Mouse (Mus musculus): ENCODE results near the gene Lrrc73. TPM values are rescaled to one million over a fixed set of nuclear protein-coding genes. Genes with fewer than 3 reads are reported as not detected.
A peak's percentile ranks its signal among the peaks of the same experiment; 100 is the strongest.

Gene Lrrc73
- total and polyA plus RNA-seq, 2 experiments from 2014 or later: 36.1 to 51.5 TPM

DNA sequence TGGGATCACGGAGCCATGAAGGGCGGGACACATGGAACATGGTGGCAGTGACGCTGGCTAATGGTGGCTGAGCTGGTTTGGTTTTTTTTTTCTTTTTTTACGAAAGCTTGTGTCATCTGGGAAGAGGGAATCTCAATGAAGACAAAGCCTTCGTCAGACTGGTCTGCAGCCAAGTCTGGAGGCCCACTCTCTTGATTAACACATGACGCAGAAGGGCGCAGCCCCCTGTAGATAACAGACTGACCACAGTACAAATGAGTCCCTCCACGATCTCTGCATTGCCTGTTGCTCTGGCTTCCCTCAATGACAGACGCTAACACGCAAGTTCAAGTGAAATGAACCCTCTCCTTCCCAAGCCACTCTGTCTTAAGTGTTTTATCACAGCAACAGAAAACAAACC, 22.2 kb downstream of the Lrrc73 start:
- no peaks in the 10 kb centered on the region for H3K4me1 ChIP-seq (ENCODE audit: insufficient read depth)
- peaks cover 12% of the 10 kb centered on the region; the same call in 1 of the 2 replicates for H3K36me3 ChIP-seq (ENCODE audit: insufficient read depth)
- H3K27me3 ChIP-seq (ENCODE audit: insufficient read depth, low read length): no peaks in the 10 kb centered on the region
- no peak for TF ChIP-seq CTCF (IDR thresholded peaks at IDR 0.05; ENCODE audit: low read depth)
- no peak overlapping the region for H3K4me2 ChIP-seq (ENCODE audit: low read depth)
- DNase-seq (no peak), ATAC-seq (no peak)
- H3K27ac ChIP-seq (ENCODE audit: low read depth, low read length): no peak overlapping the region
- H3K4me3 ChIP-seq (ENCODE audit: low read depth, low read length): no peak overlapping the region
- H3K9ac ChIP-seq: no peak overlapping the region
- H3K9me3 ChIP-seq (ENCODE audit: low read length): no peaks in the 10 kb centered on the region
- 93% methylated on average over 10 of the region's 10 CpGs for WGBS

GRCm38 (mm10) chr17:46277586-46277985, 24.3 kb downstream of the Lrrc73 start:
- H3K36me3 ChIP-seq (ENCODE audit: insufficient read depth): peaks cover 4% of the 10 kb centered on the region; the same call in 1 of the 2 replicates
- peaks cover 6% of the 10 kb centered on the region for H3K4me1 ChIP-seq (ENCODE audit: insufficient read depth)
- no peak overlapping the region for H3K4me3 ChIP-seq (ENCODE audit: low read depth, low read length)
- H3K27me3 ChIP-seq (ENCODE audit: insufficient read depth, low read length): no peaks in the 10 kb centered on the region
- no peak overlapping the region for H3K4me2 ChIP-seq (ENCODE audit: low read depth)
- ATAC-seq (no peak), DNase-seq (no peak)
- no peak overlapping the region for H3K27ac ChIP-seq (ENCODE audit: low read depth, low read length)
- no peak for TF ChIP-seq CTCF (IDR thresholded peaks at IDR 0.05; ENCODE audit: low read depth)
- no peak overlapping the region for H3K9ac ChIP-seq
- no peaks in the 10 kb centered on the region for H3K9me3 ChIP-seq (ENCODE audit: low read length)
- WGBS: 85% methylated on average over 4 of the region's 4 CpGs

DNA sequence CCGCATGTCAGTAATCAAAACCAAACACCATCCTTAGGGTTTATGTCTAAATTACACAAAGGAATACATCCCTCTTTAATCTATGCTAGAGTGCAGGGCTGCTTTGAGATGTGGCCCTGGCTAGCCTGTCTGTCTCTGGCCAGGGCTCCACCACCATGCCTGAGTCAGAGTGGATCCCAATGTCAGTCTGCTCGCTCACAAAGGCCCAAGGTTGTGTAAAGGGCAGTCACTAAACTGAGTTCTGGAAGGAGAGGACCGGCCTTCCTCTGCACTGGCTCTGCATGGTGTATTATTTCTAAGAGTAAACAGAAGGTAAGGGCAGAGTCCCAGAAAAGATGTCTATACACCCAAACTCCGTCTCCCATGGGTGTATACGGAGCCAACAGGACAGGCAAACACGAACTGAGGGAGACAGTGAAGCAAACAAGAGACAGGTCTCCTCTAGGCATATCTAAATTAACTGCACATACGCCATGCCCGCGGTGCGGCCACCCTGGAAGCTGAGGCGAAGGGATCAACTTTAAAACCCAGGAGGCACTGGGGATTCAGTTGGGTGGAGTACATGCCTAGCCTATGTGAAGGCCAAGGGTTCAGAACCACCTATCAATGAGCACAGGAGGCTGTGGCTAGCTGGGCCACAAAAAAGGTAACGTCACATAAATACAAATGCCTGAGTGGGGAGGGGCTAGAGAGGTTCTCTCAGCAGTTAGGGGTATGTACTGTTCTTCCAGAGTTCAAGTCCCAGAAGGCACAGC, 24.9 kb downstream of the Lrrc73 start:
- Histone ChIP-seq H3K9me3 (ENCODE audit: low read length) (no peaks in the 10 kb centered on the region), H3K27ac (ENCODE audit: low read depth, low read length) (no peak overlapping the region), H3K9ac (no peak overlapping the region), H3K36me3 (ENCODE audit: insufficient read depth) (peaks cover 4% of the 10 kb centered on the region; the same call in 1 of the 2 replicates), H3K27me3 (ENCODE audit: insufficient read depth, low read length) (no peaks in the 10 kb centered on the region), H3K4me1 (ENCODE audit: insufficient read depth) (peaks cover 6% of the 10 kb centered on the region), H3K4me2 (ENCODE audit: low read depth) (no peak overlapping the region), H3K4me3 (ENCODE audit: low read depth, low read length) (no peak overlapping the region)
- 90% methylated on average over 12 of the region's 12 CpGs for WGBS
- TF ChIP-seq CTCF (IDR thresholded peaks at IDR 0.05; ENCODE audit: low read depth): no peak
- no peak for DNase-seq
- ATAC-seq: no peak

DNA sequence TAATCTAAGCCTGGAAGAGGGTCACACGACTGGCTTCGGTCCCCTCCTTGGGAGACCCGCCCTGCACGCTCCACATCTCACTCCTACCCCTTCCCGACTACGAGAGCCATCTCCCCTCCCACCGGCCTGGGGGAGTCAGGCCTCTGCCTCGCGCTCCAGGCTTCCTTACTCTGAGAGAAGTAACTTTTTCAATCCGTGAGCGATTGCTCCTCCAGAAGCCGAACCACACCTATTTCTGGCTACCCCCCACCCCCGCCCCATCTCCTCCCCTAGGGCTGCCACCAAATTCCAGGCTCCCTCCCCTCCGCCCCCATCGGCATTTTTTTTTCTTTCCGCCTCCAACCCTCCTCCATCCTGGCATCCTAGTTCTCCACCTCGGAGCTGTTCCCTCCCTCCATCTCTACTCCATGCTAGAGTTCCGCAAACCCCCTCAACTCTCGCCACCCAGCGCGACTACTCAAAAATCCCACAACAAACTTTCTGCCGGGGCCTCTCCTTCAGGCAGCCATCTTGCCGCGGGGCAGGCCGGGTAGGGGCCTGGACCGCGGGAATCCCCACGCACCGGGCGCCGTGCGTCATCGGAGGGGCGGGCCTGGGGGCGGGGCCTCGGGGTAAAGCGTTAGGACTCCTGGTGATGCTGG, 29.3 kb downstream of the Lrrc73 start, which contains the start of gene Tjap1:
Gene Tjap1, minus strand, starts transcription at position 544 of the 641 bp plus-strand sequence.
- ATAC-seq (peak; percentile 100), DNase-seq (peak; percentile 92)
- TF ChIP-seq CTCF (IDR thresholded peaks at IDR 0.05; ENCODE audit: low read depth): no peak
- peak within 1 kb of the TSS; percentile 59 for H3K27ac ChIP-seq (ENCODE audit: low read depth, low read length)
- WGBS: 2% methylated on average over 37 of the region's 37 CpGs
- H3K4me1 ChIP-seq (ENCODE audit: insufficient read depth): peaks cover 6% of the 10 kb centered on the region
- H3K9me3 ChIP-seq (ENCODE audit: low read length): no peaks in the 10 kb centered on the region
- H3K36me3 ChIP-seq (ENCODE audit: insufficient read depth): peaks cover 4% of the 10 kb centered on the region; the same call in 1 of the 2 replicates
- H3K4me2 ChIP-seq (ENCODE audit: low read depth): peak within 1 kb of the TSS; percentile 94
- peak within 1 kb of the TSS; percentile 61 for H3K4me3 ChIP-seq (ENCODE audit: low read depth, low read length)
- no peaks in the 10 kb centered on the region for H3K27me3 ChIP-seq (ENCODE audit: insufficient read depth, low read length)
- H3K9ac ChIP-seq: peak within 1 kb of the TSS; percentile 58

DNA sequence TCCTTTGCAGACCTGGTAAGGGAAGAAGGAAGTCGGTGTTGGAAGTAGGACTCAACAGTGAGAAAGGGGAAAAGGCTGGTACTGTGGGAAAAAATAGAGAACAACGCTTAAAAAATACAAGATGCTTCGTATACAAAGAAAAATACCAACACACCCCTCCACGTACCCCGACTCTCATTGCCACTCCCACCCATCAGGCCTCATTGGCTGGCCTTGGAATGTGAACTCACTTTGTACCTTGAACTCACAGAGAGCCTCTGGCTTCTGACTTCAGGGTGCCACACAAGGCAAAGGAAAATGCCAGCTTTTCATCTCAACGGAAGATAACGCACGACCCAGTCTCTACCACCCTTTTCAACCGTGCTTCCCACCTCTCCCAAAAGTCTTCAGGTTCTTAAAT, 29.8 kb downstream of the Lrrc73 start:
- peak overlapping the region; percentile 58; the same call in 1 of the 2 replicates for H3K9ac ChIP-seq
- ATAC-seq (peak; percentile 25), DNase-seq (no peak)
- no peaks in the 10 kb centered on the region for H3K27me3 ChIP-seq (ENCODE audit: insufficient read depth, low read length)
- H3K9me3 ChIP-seq (ENCODE audit: low read length): no peaks in the 10 kb centered on the region
- peaks cover 6% of the 10 kb centered on the region for H3K4me1 ChIP-seq (ENCODE audit: insufficient read depth)
- peak overlapping the region; percentile 61 for H3K4me3 ChIP-seq (ENCODE audit: low read depth, low read length)
- peak overlapping the region; percentile 94 for H3K4me2 ChIP-seq (ENCODE audit: low read depth)
- H3K27ac ChIP-seq (ENCODE audit: low read depth, low read length): no peak overlapping the region
- no peak for TF ChIP-seq CTCF (IDR thresholded peaks at IDR 0.05; ENCODE audit: low read depth)
- peaks cover 4% of the 10 kb centered on the region; the same call in 1 of the 2 replicates for H3K36me3 ChIP-seq (ENCODE audit: insufficient read depth)
- 26% methylated on average over 9 of the region's 9 CpGs for WGBS

- H3K9ac ChIP-seq: no peak overlapping the region
- DNase-seq: no peak
- H3K4me2 ChIP-seq (ENCODE audit: low read depth): no peak overlapping the region
- H3K4me3 ChIP-seq (ENCODE audit: low read depth, low read length): no peak overlapping the region
- no peak for TF ChIP-seq CTCF (IDR thresholded peaks at IDR 0.05; ENCODE audit: low read depth)
- no peaks in the 10 kb centered on the region for H3K27me3 ChIP-seq (ENCODE audit: insufficient read depth, low read length)
- H3K27ac ChIP-seq (ENCODE audit: low read depth, low read length): no peak overlapping the region
- peaks cover 6% of the 10 kb centered on the region for H3K4me1 ChIP-seq (ENCODE audit: insufficient read depth)
- WGBS: 87% methylated on average over 8 of the region's 8 CpGs
- no peak for ATAC-seq
- no peaks in the 10 kb centered on the region for H3K9me3 ChIP-seq (ENCODE audit: low read length)
- no peaks in the 10 kb centered on the region; the same call in 1 of the 2 replicates for H3K36me3 ChIP-seq (ENCODE audit: insufficient read depth)
Measured at GRCm38 (mm10) chr17:46283911-46284310, 30.6 kb downstream of the Lrrc73 start.

DNA sequence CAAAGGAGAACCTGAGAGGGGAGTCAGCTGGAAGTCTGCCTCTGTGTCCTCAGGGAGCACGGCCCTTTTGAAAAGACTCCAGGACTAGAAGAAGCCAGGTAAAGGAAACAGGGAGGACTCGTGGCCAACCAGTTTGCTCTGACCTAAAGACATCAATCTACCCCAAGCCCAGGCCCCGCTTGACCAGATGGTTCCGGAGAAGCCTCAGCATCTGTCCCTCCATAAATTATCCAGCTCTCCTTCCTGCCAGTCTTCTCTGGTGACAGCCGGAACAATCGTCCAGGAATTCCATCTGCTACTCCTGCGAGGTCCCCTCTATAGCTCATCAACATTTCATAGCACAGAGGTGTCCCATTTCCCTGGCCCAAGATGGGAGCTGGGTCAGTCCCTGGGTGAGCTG, 31.3 kb downstream of the Lrrc73 start:
- H3K4me3 ChIP-seq (ENCODE audit: low read depth, low read length): no peak overlapping the region
- DNase-seq (no peak), ATAC-seq (no peak)
- H3K4me1 ChIP-seq (ENCODE audit: insufficient read depth): peaks cover 6% of the 10 kb centered on the region
- WGBS: 61% methylated on average over 7 of the region's 7 CpGs
- no peak overlapping the region for H3K9ac ChIP-seq
- TF ChIP-seq CTCF (IDR thresholded peaks at IDR 0.05; ENCODE audit: low read depth): no peak
- H3K36me3 ChIP-seq (ENCODE audit: insufficient read depth): no peaks in the 10 kb centered on the region
- no peaks in the 10 kb centered on the region for H3K9me3 ChIP-seq (ENCODE audit: low read length)
- H3K4me2 ChIP-seq (ENCODE audit: low read depth): no peak overlapping the region
- no peaks in the 10 kb centered on the region for H3K27me3 ChIP-seq (ENCODE audit: insufficient read depth, low read length)
- H3K27ac ChIP-seq (ENCODE audit: low read depth, low read length): no peak overlapping the region
